Mouse (Mus musculus) C2C12 (cell line): Measurements from ENCODE around the gene Tenm4. TPM values are rescaled to one million over a fixed set of nuclear protein-coding genes. Genes with fewer than 3 reads are reported as not detected.

Experiments used
- H3K27me3 ChIP-seq: one replicate; pipeline ENCODE4 v1.6.1; 2011; ENCODE audit not compliant: control insufficient read depth, insufficient read depth, insufficient read length
- H3K36me3 ChIP-seq: one replicate; pipeline ENCODE4 v1.6.1; 2011; ENCODE audit not compliant: control insufficient read depth, insufficient read depth
- H3K4me3 ChIP-seq: one replicate; pipeline ENCODE4 v1.5.1; 2011; ENCODE audit warnings: mild to moderate bottlenecking, control low read depth; ENCODE audit not compliant: poor library complexity, insufficient read depth, severe bottlenecking
- H3K79me2 ChIP-seq: one replicate; pipeline ENCODE4 v1.6.1; 2011; ENCODE audit not compliant: control insufficient read depth, insufficient read depth
- H3K79me3 ChIP-seq: one replicate; pipeline ENCODE4 v1.6.1; 2011; ENCODE audit warnings: low read depth, control low read depth
- H3ac ChIP-seq: one replicate; pipeline ENCODE3; 2011; ENCODE audit warnings: low read depth; ENCODE audit not compliant: control insufficient read depth, insufficient read length
- CEBPB ChIP-seq: IDR thresholded peaks from one replicate; pipeline ENCODE4 v1.6.1; 2011; ENCODE audit warnings: low read depth, mild to moderate bottlenecking, control low read depth, moderate library complexity
- CTCF ChIP-seq: IDR thresholded peaks from one replicate; pipeline ENCODE4 v1.5.1; 2011; ENCODE audit not compliant: control insufficient read depth, insufficient read depth, insufficient read length
- FOSL1 ChIP-seq: IDR thresholded peaks from one replicate; pipeline ENCODE4 v1.8.0; 2011; ENCODE audit warnings: mild to moderate bottlenecking, low read length; ENCODE audit not compliant: poor library complexity, insufficient read depth, severe bottlenecking
- MAX ChIP-seq: IDR thresholded peaks from one replicate; pipeline ENCODE4 v1.6.1; 2011; ENCODE audit warnings: mild to moderate bottlenecking, control low read depth
- MYOD1 ChIP-seq: IDR thresholded peaks from one replicate; pipeline ENCODE4 v1.6.1; 2011; ENCODE audit warnings: low read depth; ENCODE audit not compliant: control insufficient read depth, insufficient read length
- MYOG ChIP-seq: IDR thresholded peaks from one replicate; pipeline ENCODE4 v1.6.1; 2011; ENCODE audit not compliant: control insufficient read depth, insufficient read length; ENCODE audit errors: extremely low read depth
- USF1 ChIP-seq: IDR thresholded peaks from one replicate; pipeline ENCODE4 v1.6.1; 2011; ENCODE audit warnings: low read depth, mild to moderate bottlenecking, control low read depth, moderate library complexity
- polyA plus RNA-seq: library from polyadenylated mRNA; unstranded; fragments of >200 nt; fragmentation: generic; extraction: Trizol; gene quantifications from one replicate; pipeline ENCODE4 v1.2.1, GENCODE M21; 2012; ENCODE audit warnings: missing spikeins

Tenm4 gene
- polyA plus RNA-seq, 1 experiment, result 0.71 TPM

DNA sequence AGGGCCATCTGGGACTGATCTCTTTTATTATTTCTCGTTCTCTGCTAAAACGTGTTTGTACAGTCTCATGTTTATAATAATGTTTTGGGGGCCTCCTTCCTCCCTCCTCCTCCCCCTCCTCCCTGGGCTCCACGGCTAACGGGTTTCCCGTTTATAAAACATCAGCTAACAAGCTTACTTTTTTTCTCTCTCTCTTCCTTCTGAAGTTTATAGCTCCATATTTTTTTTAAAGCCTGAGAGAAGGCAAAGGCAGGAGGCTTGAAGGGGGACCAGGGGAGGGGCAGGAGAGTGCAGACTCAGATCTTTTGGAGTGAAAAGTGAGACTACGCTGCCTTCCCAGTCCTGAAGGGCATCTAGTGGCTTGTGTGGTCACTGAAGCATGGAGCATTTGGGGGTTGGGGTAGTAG is 604.0 kb downstream of the Tenm4 start:
- H3K79me2 ChIP-seq, result no peaks in the 10 kb centered on the region
- H3K27me3 ChIP-seq, result no peaks in the 10 kb centered on the region
- no peaks in the 10 kb centered on the region for H3K36me3 ChIP-seq
- no peak overlapping the region for H3K4me3 ChIP-seq
- no peak overlapping the region for H3ac ChIP-seq
- no peaks in the 10 kb centered on the region for H3K79me3 ChIP-seq
- no peak for TF ChIP-seq MAX
- no peak for TF ChIP-seq CEBPB
- no peak for TF ChIP-seq MYOG
- TF ChIP-seq FOSL1, result no peak
- no peak for TF ChIP-seq USF1
- no peak for TF ChIP-seq CTCF
- TF ChIP-seq MYOD1, result no peak

DNA sequence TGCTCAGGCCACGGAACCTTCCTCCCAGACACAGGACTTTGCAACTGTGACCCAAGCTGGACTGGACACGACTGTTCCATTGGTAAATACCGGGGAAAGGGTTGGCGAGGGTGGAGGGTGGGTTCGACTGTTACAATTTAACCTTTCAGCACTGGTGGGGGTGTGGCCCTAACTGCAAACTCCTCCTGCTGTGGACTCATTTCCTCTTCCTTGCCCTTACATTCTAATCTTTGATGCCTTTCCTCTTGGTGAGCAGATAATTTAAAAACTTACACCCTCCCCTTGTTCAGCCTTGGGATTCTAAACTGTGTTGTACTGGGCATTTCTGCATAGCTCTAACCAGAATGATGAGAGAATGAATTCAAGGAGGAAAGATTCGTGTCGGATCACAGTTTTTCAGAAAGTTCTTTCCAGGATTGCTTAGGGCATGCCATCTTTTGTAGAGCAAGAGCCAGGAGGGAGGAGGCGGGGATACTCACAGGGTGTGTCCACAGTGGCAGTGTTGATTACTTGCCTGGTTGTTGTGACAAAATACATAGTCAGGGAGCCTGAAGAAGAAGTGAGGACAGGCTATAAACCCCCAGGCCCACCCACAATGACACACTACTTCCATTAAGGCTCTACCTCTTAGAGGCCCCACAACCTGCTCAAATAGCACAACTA is 607.0 kb downstream of the Tenm4 start:
- H3K79me2 ChIP-seq, result no peaks in the 10 kb centered on the region
- H3K36me3 ChIP-seq, result no peaks in the 10 kb centered on the region
- no peaks in the 10 kb centered on the region for H3K27me3 ChIP-seq
- no peak for TF ChIP-seq CEBPB
- TF ChIP-seq USF1, result no peak
- TF ChIP-seq MYOD1, result no peak
- no peak for TF ChIP-seq FOSL1
- TF ChIP-seq MYOG, result no peak
- TF ChIP-seq MAX, result no peak
- TF ChIP-seq CTCF, result no peak
- H3K79me3 ChIP-seq, result no peaks in the 10 kb centered on the region
- H3K4me3 ChIP-seq, result no peak overlapping the region
- H3ac ChIP-seq, result no peak overlapping the region

DNA sequence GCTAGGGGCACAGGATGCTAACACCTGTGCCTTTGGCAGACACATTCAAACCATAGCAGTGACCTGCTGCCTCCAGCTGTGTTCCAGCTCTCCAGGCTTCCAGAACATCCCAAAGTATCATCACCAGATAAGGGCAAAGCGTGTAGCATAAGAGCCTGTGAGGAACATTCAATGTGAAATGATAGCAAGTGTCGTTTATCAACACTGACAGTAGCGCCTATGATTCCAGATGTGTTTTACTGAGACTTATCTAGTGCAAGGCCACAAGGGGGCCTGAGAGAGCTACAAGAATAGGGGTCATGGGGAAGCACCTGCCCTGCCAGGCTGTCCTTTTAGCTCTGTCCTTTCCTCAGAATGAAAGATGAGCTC is 607.5 kb downstream of the Tenm4 start:
- H3K36me3 ChIP-seq, result no peaks in the 10 kb centered on the region
- TF ChIP-seq MYOG, result no peak
- TF ChIP-seq CEBPB, result no peak
- TF ChIP-seq FOSL1, result no peak
- no peak for TF ChIP-seq USF1
- TF ChIP-seq MAX, result no peak
- no peak for TF ChIP-seq CTCF
- no peak for TF ChIP-seq MYOD1
- H3K27me3 ChIP-seq, result no peaks in the 10 kb centered on the region
- no peak overlapping the region for H3ac ChIP-seq
- H3K79me3 ChIP-seq, result no peaks in the 10 kb centered on the region
- H3K4me3 ChIP-seq, result no peak overlapping the region
- no peaks in the 10 kb centered on the region for H3K79me2 ChIP-seq

DNA sequence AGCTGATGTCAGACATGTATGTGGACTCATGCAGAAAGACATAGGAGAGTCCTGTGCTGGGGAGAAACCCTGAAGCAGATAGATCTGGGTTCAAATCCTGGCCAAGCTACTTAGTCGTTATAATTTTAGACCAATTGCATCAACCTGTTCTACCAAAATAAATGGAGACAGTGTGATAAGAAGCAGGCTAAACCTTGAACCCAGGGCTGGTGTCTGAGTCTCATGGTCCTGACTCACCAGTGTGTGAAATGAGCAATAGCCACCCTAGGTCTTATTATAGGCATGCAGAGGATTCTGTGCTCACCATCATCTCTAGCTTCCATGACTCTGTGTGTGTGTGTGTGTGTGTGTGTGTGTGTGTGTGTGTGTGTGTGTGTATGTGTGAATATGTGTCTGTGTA is 609.5 kb downstream of the Tenm4 start:
- no peaks in the 10 kb centered on the region for H3K27me3 ChIP-seq
- H3K36me3 ChIP-seq, result no peaks in the 10 kb centered on the region
- no peak overlapping the region for H3ac ChIP-seq
- no peak overlapping the region for H3K4me3 ChIP-seq
- no peak for TF ChIP-seq FOSL1
- H3K79me3 ChIP-seq, result no peaks in the 10 kb centered on the region
- H3K79me2 ChIP-seq, result no peaks in the 10 kb centered on the region

DNA sequence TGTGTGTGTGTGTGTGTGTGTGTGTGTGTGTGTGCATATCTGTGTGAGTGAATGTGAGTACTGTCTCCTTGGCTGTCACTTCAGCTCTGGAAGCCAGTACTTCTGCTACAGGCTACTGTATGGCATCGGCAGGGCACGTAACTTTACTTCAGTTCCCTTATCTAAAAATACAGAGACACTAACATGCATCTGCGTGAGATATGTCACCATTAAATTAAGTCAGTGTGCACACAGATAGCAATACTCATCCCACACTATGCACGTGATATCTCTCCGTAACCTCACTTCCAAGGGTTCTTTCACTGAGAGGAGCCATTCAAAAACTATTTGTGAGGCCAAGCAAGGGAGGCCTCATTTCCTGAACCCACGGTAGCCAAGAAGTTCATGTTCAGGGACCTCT is 610.0 kb downstream of the Tenm4 start:
- Histone ChIP-seq H3K36me3 (no peaks in the 10 kb centered on the region), H3ac (no peak overlapping the region), H3K79me2 (no peaks in the 10 kb centered on the region), H3K27me3 (no peaks in the 10 kb centered on the region), H3K79me3 (no peaks in the 10 kb centered on the region), H3K4me3 (no peak overlapping the region)
- TF ChIP-seq CEBPB (no peak), USF1 (no peak), MYOD1 (no peak), FOSL1 (no peak), MAX (no peak), CTCF (no peak), MYOG (no peak)

DNA sequence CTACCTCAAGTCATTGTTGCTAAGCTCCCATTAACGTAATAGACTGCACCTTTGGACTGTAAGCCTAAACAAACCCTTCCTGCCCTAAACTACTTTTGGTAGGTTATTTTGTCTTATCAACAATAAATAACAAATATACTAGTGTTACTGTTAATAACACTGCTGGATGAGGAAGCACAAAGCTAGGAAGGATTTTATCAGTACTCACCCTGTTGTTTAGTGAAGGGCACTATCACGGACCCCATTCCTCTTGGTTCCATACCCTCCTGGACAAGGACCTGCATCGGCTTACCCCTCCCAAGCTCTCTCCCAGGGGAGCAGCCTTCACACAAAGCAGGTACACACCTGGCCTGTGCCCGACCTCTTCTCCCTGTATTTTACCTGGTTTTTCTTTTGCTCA is 611.6 kb downstream of the Tenm4 start:
- Histone ChIP-seq H3ac (no peak overlapping the region), H3K79me3 (no peaks in the 10 kb centered on the region), H3K4me3 (no peak overlapping the region), H3K79me2 (no peaks in the 10 kb centered on the region), H3K36me3 (no peaks in the 10 kb centered on the region), H3K27me3 (no peaks in the 10 kb centered on the region)
- no peak for TF ChIP-seq USF1
- no peak for TF ChIP-seq CTCF
- TF ChIP-seq CEBPB, result no peak
- TF ChIP-seq FOSL1, result no peak
- TF ChIP-seq MAX, result no peak
- no peak for TF ChIP-seq MYOG
- no peak for TF ChIP-seq MYOD1
